Mouse (Mus musculus): ENCODE data around the gene Trap1. TPM values are rescaled to one million over a fixed set of nuclear protein-coding genes. Genes with fewer than 3 reads are reported as not detected.
"Not testable (repeated sequence)": the region's sequence is repeated elsewhere in the genome, so short reads cannot be mapped to it uniquely, and the experiment has no call there.

Trap1 gene
- 102 and 110 TPM in 2 replicates for polyA plus RNA-seq (2015; fragmentation: Nextera tagmentation; extraction: Ambion mirVana)

- H3K4me1 ChIP-seq (replicated peaks): peaks cover 47% of the 10 kb centered on the region
- H3K9ac ChIP-seq: peak within 1 kb of the TSS; percentile 90
- WGBS: under 1% methylated on average over 55 of the region's 58 CpGs
These were observed at the start of gene Trap1 for GRCm38 (mm10) chr16:4077384-4078061. Gene Trap1 (minus strand): TSS chr16:4077827.

GRCm38 (mm10) chr16:4117072-4117471, 39.4 kb upstream of the Trap1 start:
- Histone ChIP-seq H3K4me2 (no peak overlapping the region), H3K4me3 (no peak overlapping the region), H3K27ac (peak overlapping the region; percentile 57), H3K36me3 (peaks cover 69% of the 10 kb centered on the region), H3K27me3 (no peaks in the 10 kb centered on the region), H3K4me1 (replicated peaks) (peaks cover 5% of the 10 kb centered on the region), H3K9ac (no peak overlapping the region), H3K9me3 (replicated peaks) (no peaks in the 10 kb centered on the region)
- peak; percentile 86 for ATAC-seq (replicated peaks; ENCODE audit: insufficient number of reproducible peaks, insufficient read depth, low FRiP score, low read depth)
- 41% methylated on average over 4 of the region's 4 CpGs for WGBS

More at GRCm38 (mm10) chr16:4077384-4078061, at the start of gene Trap1:
- Histone ChIP-seq H3K36me3 (peaks cover 6% of the 10 kb centered on the region; the same call in 1 of the 2 replicates), H3K27ac (peak within 1 kb of the TSS; percentile 92), H3K9me3 (replicated peaks) (no peaks in the 10 kb centered on the region), H3K4me2 (peak within 1 kb of the TSS; percentile 69), H3K4me3 (peak within 1 kb of the TSS; percentile 90), H3K27me3 (no peaks in the 10 kb centered on the region)
- ATAC-seq (replicated peaks; ENCODE audit: insufficient number of reproducible peaks, insufficient read depth, low FRiP score, low read depth): peak; percentile 91

GRCm38 (mm10) chr16:4100374-4100773, 22.7 kb upstream of the Trap1 start:
- 92% methylated on average over 2 of the region's 2 CpGs for WGBS
- no peak overlapping the region for H3K4me3 ChIP-seq
- H3K9ac ChIP-seq: no peak overlapping the region
- H3K27me3 ChIP-seq: no peaks in the 10 kb centered on the region
- H3K4me2 ChIP-seq: no peak overlapping the region
- H3K4me1 ChIP-seq (replicated peaks): no peaks in the 10 kb centered on the region
- ATAC-seq (replicated peaks; ENCODE audit: insufficient number of reproducible peaks, insufficient read depth, low FRiP score, low read depth): no peak
- peaks cover 60% of the 10 kb centered on the region for H3K36me3 ChIP-seq
- no peaks in the 10 kb centered on the region for H3K9me3 ChIP-seq (replicated peaks)
- no peak overlapping the region for H3K27ac ChIP-seq

- H3K36me3 ChIP-seq: peaks cover 81% of the 10 kb centered on the region
- no peak overlapping the region for H3K4me2 ChIP-seq
- no peaks in the 10 kb centered on the region for H3K4me1 ChIP-seq (replicated peaks)
- no peaks in the 10 kb centered on the region for H3K27me3 ChIP-seq
- H3K9ac ChIP-seq: no peak overlapping the region
- no peak overlapping the region for H3K4me3 ChIP-seq
- WGBS: 92% methylated on average over 1 of the region's 1 CpGs
- no peaks in the 10 kb centered on the region for H3K9me3 ChIP-seq (replicated peaks)
- ATAC-seq (replicated peaks; ENCODE audit: insufficient number of reproducible peaks, insufficient read depth, low FRiP score, low read depth): no peak
- no peak overlapping the region for H3K27ac ChIP-seq
These were observed 19.9 kb upstream of the Trap1 start for GRCm38 (mm10) chr16:4097521-4097920.

- H3K4me2 ChIP-seq: no peak overlapping the region
- ATAC-seq (replicated peaks; ENCODE audit: insufficient number of reproducible peaks, insufficient read depth, low FRiP score, low read depth): no peak
- no peak overlapping the region for H3K27ac ChIP-seq
- no peaks in the 10 kb centered on the region for H3K4me1 ChIP-seq (replicated peaks)
- H3K4me3 ChIP-seq: no peak overlapping the region
- no peaks in the 10 kb centered on the region for H3K9me3 ChIP-seq (replicated peaks)
- H3K27me3 ChIP-seq: no peaks in the 10 kb centered on the region
- H3K9ac ChIP-seq: no peak overlapping the region
- peaks cover 85% of the 10 kb centered on the region for H3K36me3 ChIP-seq
These were observed 19.3 kb upstream of the Trap1 start for GRCm38 (mm10) chr16:4096898-4097297.

- no peaks in the 10 kb centered on the region for H3K27me3 ChIP-seq
- no peaks in the 10 kb centered on the region for H3K4me1 ChIP-seq (replicated peaks)
- H3K9ac ChIP-seq: no peak overlapping the region
- peaks cover 86% of the 10 kb centered on the region for H3K36me3 ChIP-seq
- WGBS: 87% methylated on average over 3 of the region's 3 CpGs
- ATAC-seq (replicated peaks; ENCODE audit: insufficient number of reproducible peaks, insufficient read depth, low FRiP score, low read depth): no peak
- no peak overlapping the region for H3K27ac ChIP-seq
- H3K9me3 ChIP-seq (replicated peaks): no peaks in the 10 kb centered on the region
- H3K4me3 ChIP-seq: no peak overlapping the region
- no peak overlapping the region for H3K4me2 ChIP-seq
These were observed 18.5 kb upstream of the Trap1 start for GRCm38 (mm10) chr16:4096141-4096540.

GRCm38 (mm10) chr16:4087214-4087913, 9.7 kb upstream of the Trap1 start:
- ATAC-seq (replicated peaks; ENCODE audit: insufficient number of reproducible peaks, insufficient read depth, low FRiP score, low read depth): no peak
- H3K4me3 ChIP-seq: no peak overlapping the region
- H3K4me2 ChIP-seq: no peak overlapping the region
- H3K27ac ChIP-seq: no peak overlapping the region
- peaks cover 85% of the 10 kb centered on the region for H3K36me3 ChIP-seq
- WGBS: 92% methylated on average over 8 of the region's 8 CpGs
- H3K27me3 ChIP-seq: no peaks in the 10 kb centered on the region
- no peaks in the 10 kb centered on the region for H3K4me1 ChIP-seq (replicated peaks)
- no peaks in the 10 kb centered on the region for H3K9me3 ChIP-seq (replicated peaks)
- H3K9ac ChIP-seq: no peak overlapping the region

GRCm38 (mm10) chr16:4085851-4086387, 8.3 kb upstream of the Trap1 start:
- H3K4me1 ChIP-seq (replicated peaks): peaks cover 6% of the 10 kb centered on the region
- no peak overlapping the region for H3K4me3 ChIP-seq
- no peaks in the 10 kb centered on the region for H3K9me3 ChIP-seq (replicated peaks)
- peaks cover 78% of the 10 kb centered on the region for H3K36me3 ChIP-seq
- ATAC-seq (replicated peaks; ENCODE audit: insufficient number of reproducible peaks, insufficient read depth, low FRiP score, low read depth): no peak
- H3K27me3 ChIP-seq: no peaks in the 10 kb centered on the region
- WGBS: 91% methylated on average over 9 of the region's 9 CpGs
- H3K9ac ChIP-seq: no peak overlapping the region
- H3K27ac ChIP-seq: no peak overlapping the region
- no peak overlapping the region for H3K4me2 ChIP-seq

- Histone ChIP-seq H3K36me3 (peaks cover 69% of the 10 kb centered on the region), H3K9me3 (replicated peaks) (no peaks in the 10 kb centered on the region), H3K4me2 (no peak overlapping the region), H3K9ac (no peak overlapping the region), H3K4me1 (replicated peaks) (peaks cover 12% of the 10 kb centered on the region), H3K4me3 (no peak overlapping the region), H3K27ac (no peak overlapping the region), H3K27me3 (no peaks in the 10 kb centered on the region)
- 93% methylated on average over 7 of the region's 7 CpGs for WGBS
- no peak for ATAC-seq (replicated peaks; ENCODE audit: insufficient number of reproducible peaks, insufficient read depth, low FRiP score, low read depth)
These were observed 7.4 kb upstream of the Trap1 start for GRCm38 (mm10) chr16:4085051-4085450.

GRCm38 (mm10) chr16:4080419-4080818, 2.8 kb upstream of the Trap1 start:
- WGBS: 34% methylated on average over 3 of the region's 3 CpGs
- not testable (repeated sequence) for ATAC-seq (replicated peaks; ENCODE audit: insufficient number of reproducible peaks, insufficient read depth, low FRiP score, low read depth); H3K9me3 ChIP-seq (replicated peaks); H3K4me3 ChIP-seq; H3K9ac ChIP-seq; H3K4me2 ChIP-seq; H3K27me3 ChIP-seq
- Histone ChIP-seq H3K36me3 (peaks cover 26% of the 10 kb centered on the region), H3K27ac (peak overlapping the region; percentile 52), H3K4me1 (replicated peaks) (peaks cover 38% of the 10 kb centered on the region)

- peak overlapping the region; percentile 52 for H3K27ac ChIP-seq
- H3K4me2 ChIP-seq: no peak overlapping the region
- H3K4me1 ChIP-seq (replicated peaks): peaks cover 44% of the 10 kb centered on the region
- WGBS: 52% methylated on average over 1 of the region's 1 CpGs
- ATAC-seq (replicated peaks; ENCODE audit: insufficient number of reproducible peaks, insufficient read depth, low FRiP score, low read depth): no peak; the same call in 1 of the 2 replicates
- no peaks in the 10 kb centered on the region for H3K27me3 ChIP-seq
- no peak overlapping the region for H3K4me3 ChIP-seq
- no peak overlapping the region for H3K9ac ChIP-seq
- no peaks in the 10 kb centered on the region for H3K9me3 ChIP-seq (replicated peaks)
- H3K36me3 ChIP-seq: peaks cover 18% of the 10 kb centered on the region
These were observed 2.0 kb upstream of the Trap1 start for GRCm38 (mm10) chr16:4079656-4080055.
